Mouse (Mus musculus) adrenal gland, postnatal 4 days (tissue): ENCODE data around the gene Gm6217. TPM values are rescaled to one million over a fixed set of nuclear protein-coding genes. Genes with fewer than 3 reads are reported as not detected.

ENCODE experiments used
- total RNA-seq, 2 experiments: library from RNA; stranded (reverse); gene quantifications; 2 replicates each; pipeline ENCODE4 v1.2.3; 2021

Gm6217 gene
- total RNA-seq, 2 experiments from 2014 or later: not detected

Other genes with a start within 250 kb of the Gm6217 start
- gene Mff, start 206.5 kb downstream of the Gm6217 start, total RNA-seq: 100 to 1,000 TPM; 162 to 165 TPM
- not detected for gene Tm4sf20, start 162.9 kb downstream of the Gm6217 start, total RNA-seq
- gene Gm47791, start 160.2 kb downstream of the Gm6217 start, total RNA-seq: not detected
- gene Agfg1, start 91.9 kb downstream of the Gm6217 start, total RNA-seq: 10 to 100 TPM; 47.0 to 48.7 TPM
- gene A030005L19Rik, start 18.1 kb downstream of the Gm6217 start, total RNA-seq: under 1 TPM; 0.39 to 0.68 TPM
- gene A030014E15Rik, start 6.5 kb downstream of the Gm6217 start, total RNA-seq: not detected
- not detected for gene A030003K21Rik, start 12.0 kb upstream of the Gm6217 start, total RNA-seq
- not detected for gene Gm7544, start 24.6 kb upstream of the Gm6217 start, total RNA-seq
- gene Gm47955, start 28.9 kb upstream of the Gm6217 start, total RNA-seq: not detected
- gene Gm47959, start 69.1 kb upstream of the Gm6217 start, total RNA-seq: not detected
- under 1 TPM; 0.48 to 0.73 TPM for gene Slc19a3, start 107.0 kb upstream of the Gm6217 start, total RNA-seq
- not detected for gene Krtap28-10, start 111.1 kb upstream of the Gm6217 start, total RNA-seq
- not detected for gene Gm47969, start 113.5 kb upstream of the Gm6217 start, total RNA-seq
- gene A030005K14Rik, start 128.0 kb upstream of the Gm6217 start, total RNA-seq: not detected
- not detected for gene Krtap28-13, start 129.5 kb upstream of the Gm6217 start, total RNA-seq
- gene Ccl20, start 185.4 kb upstream of the Gm6217 start, total RNA-seq: not detected
- under 1 TPM in 1 of 2 experiments, not detected in 1; 0.31 TPM for gene Daw1, start 228.4 kb upstream of the Gm6217 start, total RNA-seq